25 mouse cellular contexts compared by ENCODE assay signal in genomic region chr7:136169261-136169660, GRCm38 (mm10).
A peak's percentile ranks its signal among the peaks of the same experiment; 100 is the strongest.
DNase-seq lines count a peak whose midpoint lies in the region; ATAC-seq lines count a peak whose summit lies in the region.
"Had no signal": no experiment of that assay in that cellular context is flagged by ENCODE, and none has a peak within 500 bp of the region (broad histone marks: within the 10 kb centered on the region; RNA-seq: fewer than 3 reads in every experiment).

No protein-coding gene starts in this region.

- H3K9ac ChIP-seq in limb, embryonic 11.5 days (ENCODE audit: low read length) = no peak overlapping the region
- no peak overlapping the region for H3K9ac ChIP-seq in limb, embryonic 13.5 days
- H3K9ac ChIP-seq: embryonic facial prominence, embryonic 12.5 days; forebrain, embryonic 12.5 days had no signal

- no peaks in the 10 kb centered on the region; the same call in 1 of the 2 replicates for H3K27me3 ChIP-seq in heart, embryonic 10.5 days (ENCODE audit: insufficient read depth, poor library complexity, severe bottlenecking)
- H3K27me3 ChIP-seq in limb, embryonic 11.5 days (ENCODE audit: control insufficient read depth, insufficient read depth, low read length) = no peaks in the 10 kb centered on the region
- H3K27me3 ChIP-seq in limb, embryonic 10.5 days (ENCODE audit: low read depth, poor library complexity, severe bottlenecking) = no peaks in the 10 kb centered on the region
- H3K27me3 ChIP-seq in limb, embryonic 13.5 days = peaks cover 31% of the 10 kb centered on the region
- H3K27me3 ChIP-seq: embryonic facial prominence, embryonic 12.5 days; forebrain, embryonic 12.5 days; Patski had no signal

- peak; percentile 34 for DNase-seq in heart, adult 11 months
- no peak for DNase-seq in heart, embryonic 10.5 days (ENCODE audit: low spot score)
- DNase-seq in limb, embryonic 11.5 days (ENCODE audit: low spot score) = peak; percentile 33
- DNase-seq in limb, embryonic 10.5 days (ENCODE audit: low spot score) = no peak
- DNase-seq: adrenal gland, adult 8-10 months; adrenal gland, postnatal 14 days; adrenal gland, postnatal 36 days; B cell, adult 2 months; cerebellum, adult 11-12 months; cerebellum, adult 2 months; cerebellum, adult 9-10 months; cerebellum, postnatal 10 days; cerebellum, postnatal 25 days had no signal

- no peak overlapping the region for H3K27ac ChIP-seq in heart, embryonic 10.5 days
- H3K27ac ChIP-seq in limb, embryonic 11.5 days (replicated peaks; ENCODE audit: low read depth, low read length) = no peak overlapping the region
- H3K27ac ChIP-seq in limb, embryonic 10.5 days = no peak overlapping the region; the same call in 1 of the 2 replicates
- H3K27ac ChIP-seq in limb, embryonic 13.5 days = no peak overlapping the region
- H3K27ac ChIP-seq: embryonic facial prominence, embryonic 10.5 days; embryonic facial prominence, embryonic 12.5 days; forebrain, embryonic 10.5 days; forebrain, embryonic 12.5 days had no signal

- no peak overlapping the region for H3K4me3 ChIP-seq in heart, embryonic 10.5 days
- no peak overlapping the region for H3K4me3 ChIP-seq in limb, embryonic 11.5 days (ENCODE audit: low read depth, low read length)
- no peak overlapping the region for H3K4me3 ChIP-seq in limb, embryonic 10.5 days
- H3K4me3 ChIP-seq in limb, embryonic 13.5 days = no peak overlapping the region
- H3K4me3 ChIP-seq: embryonic facial prominence, embryonic 10.5 days; embryonic facial prominence, embryonic 12.5 days; forebrain, embryonic 10.5 days; forebrain, embryonic 12.5 days had no signal

- 83% methylated on average over 4 of the region's 4 CpGs for WGBS in heart, embryonic 10.5 days
- 55% methylated on average over 4 of the region's 4 CpGs for WGBS in limb, embryonic 11.5 days
- WGBS in limb, embryonic 10.5 days = 66% methylated on average over 4 of the region's 4 CpGs
- WGBS in limb, embryonic 13.5 days = 29% methylated on average over 3 of the region's 4 CpGs

- H3K4me2 ChIP-seq in limb, embryonic 11.5 days (ENCODE audit: low read depth, severe bottlenecking) = no peak overlapping the region
- H3K4me2 ChIP-seq in limb, embryonic 13.5 days (replicated peaks) = no peak overlapping the region
- H3K4me2 ChIP-seq: embryonic facial prominence, embryonic 12.5 days; forebrain, embryonic 12.5 days had no signal

- peak; percentile 54 for ATAC-seq in limb, embryonic 11.5 days (ENCODE audit: insufficient number of reproducible peaks, low FRiP score, low TSS enrichment, low read depth)
- ATAC-seq in limb, embryonic 13.5 days (ENCODE audit: low FRiP score, low read depth) = peak; percentile 51; the same call in 1 of the 2 replicates
- ATAC-seq in erythroid progenitor cell, adult 5-6 weeks (replicated peaks; ENCODE audit: low FRiP score, poor library complexity, severe bottlenecking) = no peak
- ATAC-seq: activated CD4-positive, CD25-positive, alpha-beta regulatory T cell, adult 4 months; CD4-positive, CD25-positive, alpha-beta regulatory T cell, adult 4 months; forebrain, embryonic 14.5 days; forebrain, embryonic 16.5 days; Patski had no signal

- H3K9me3 ChIP-seq in heart, embryonic 10.5 days = no peaks in the 10 kb centered on the region
- H3K9me3 ChIP-seq in limb, embryonic 11.5 days (ENCODE audit: control insufficient read depth, low read length) = no peaks in the 10 kb centered on the region
- no peaks in the 10 kb centered on the region for H3K9me3 ChIP-seq in limb, embryonic 10.5 days (replicated peaks)
- H3K9me3 ChIP-seq in limb, embryonic 13.5 days = no peaks in the 10 kb centered on the region
- H3K9me3 ChIP-seq: embryonic facial prominence, embryonic 10.5 days; embryonic facial prominence, embryonic 12.5 days; forebrain, embryonic 10.5 days; forebrain, embryonic 12.5 days had no signal

- H3K36me3 ChIP-seq in heart, embryonic 10.5 days = no peaks in the 10 kb centered on the region
- no peaks in the 10 kb centered on the region for H3K36me3 ChIP-seq in limb, embryonic 11.5 days (ENCODE audit: control insufficient read depth, insufficient read depth, low read length)
- no peaks in the 10 kb centered on the region for H3K36me3 ChIP-seq in limb, embryonic 10.5 days
- H3K36me3 ChIP-seq in limb, embryonic 13.5 days = no peaks in the 10 kb centered on the region
- H3K36me3 ChIP-seq: embryonic facial prominence, embryonic 10.5 days; embryonic facial prominence, embryonic 12.5 days; forebrain, embryonic 10.5 days; forebrain, embryonic 12.5 days; G1E had no signal

- H3K4me1 ChIP-seq in heart, embryonic 10.5 days = no peaks in the 10 kb centered on the region
- 0 out of 2 replicates have a peak, but pooled peaks cover 4% of the 10 kb centered on the region for H3K4me1 ChIP-seq in limb, embryonic 11.5 days (ENCODE audit: control insufficient read depth, insufficient read depth, low read length)
- H3K4me1 ChIP-seq in limb, embryonic 10.5 days = peaks cover 16% of the 10 kb centered on the region; the same call in 1 of the 2 replicates
- H3K4me1 ChIP-seq in limb, embryonic 13.5 days = peaks cover 10% of the 10 kb centered on the region
- H3K4me1 ChIP-seq: embryonic facial prominence, embryonic 10.5 days; embryonic facial prominence, embryonic 12.5 days; forebrain, embryonic 10.5 days; forebrain, embryonic 12.5 days had no signal

Comparison
In these comparisons a context has a peak if more than half of its experiments do, and no peak if none do; other contexts are left out.
1. DNase-seq: peak in heart, adult 11 months (single experiment) and limb, embryonic 11.5 days (single experiment); none in heart, embryonic 10.5 days (single experiment) and limb, embryonic 10.5 days (single experiment).